Mouse (Mus musculus) common myeloid progenitor, adult 5-6 weeks (primary cell): ENCODE results near the gene Trappc4. TPM values are rescaled to one million over a fixed set of nuclear protein-coding genes. Genes with fewer than 3 reads are reported as not detected.
"Not testable (repeated sequence)": the region's sequence is repeated elsewhere in the genome, so short reads cannot be mapped to it uniquely, and the experiment has no call there.

ENCODE experiments used
- ATAC-seq: replicated peaks from 2 replicates; pipeline ENCODE4 v1.8.0; 2016; ENCODE audit warnings: low read depth, mild to moderate bottlenecking, moderate TSS enrichment, inconsistent platforms; ENCODE audit not compliant: poor library complexity, severe bottlenecking
- total RNA-seq: library from RNA; stranded (forward); fragments of 200-1000, 187-1606 nt; gene quantifications from 2 replicates; pipeline ENCODE4 v1.2.3, GENCODE M21; 2017

The Trappc4 gene
- total RNA-seq, 1 experiment from 2014 or later, result 29.5 TPM

GRCm38 (mm10) chr9:44364480-44364879 is 42.9 kb downstream of the Trappc4 start:
- no peak for ATAC-seq

- not testable (repeated sequence) for ATAC-seq
Measured at GRCm38 (mm10) chr9:44361931-44362330, 45.5 kb downstream of the Trappc4 start.

GRCm38 (mm10) chr9:44361190-44361917 is 46.0 kb downstream of the Trappc4 start, which contains the start of gene Vps11:
TSS of gene Vps11 (minus strand) at chr9:44361670.
- ATAC-seq, result peak; percentile 92

GRCm38 (mm10) chr9:44357207-44357606 is 50.2 kb downstream of the Trappc4 start:
- ATAC-seq, result peak; percentile 64

Other genes with a start within 250 kb of the Trappc4 start
- 27.7 and 32.7 TPM in 2 replicates for gene Cbl, start 173.6 kb downstream of the Trappc4 start, total RNA-seq
- not detected in 2 replicates for gene Ccdc153, start 166.9 kb downstream of the Trappc4 start, total RNA-seq
- gene Pdzd3, start 156.1 kb downstream of the Trappc4 start, total RNA-seq, result 0.58 TPM in 1 of 2 replicates, not detected in the other
- gene Nlrx1, start 139.0 kb downstream of the Trappc4 start, total RNA-seq, result 1.6 and 3.4 TPM in 2 replicates
- 4.2 and 4.8 TPM in 2 replicates for gene Abcg4, start 119.0 kb downstream of the Trappc4 start, total RNA-seq
- gene Hinfp, start 101.9 kb downstream of the Trappc4 start, total RNA-seq, result 10.6 and 12.1 TPM in 2 replicates
- 2.1 and 4.4 TPM in 2 replicates for gene C2cd2l, start 87.3 kb downstream of the Trappc4 start, total RNA-seq
- 10.6 and 14.2 TPM in 2 replicates for gene Dpagt1, start 81.6 kb downstream of the Trappc4 start, total RNA-seq
- gene H2afx, start 72.9 kb downstream of the Trappc4 start, total RNA-seq, result 286 and 311 TPM in 2 replicates
- 71.4 and 73.7 TPM in 2 replicates for gene Hmbs, start 63.4 kb downstream of the Trappc4 start, total RNA-seq
- 16.9 and 18.6 TPM in 2 replicates for gene Vps11, start 45.9 kb downstream of the Trappc4 start, total RNA-seq
- 90.4 and 99.1 TPM in 2 replicates for gene Hyou1, start 28.1 kb downstream of the Trappc4 start, total RNA-seq
- gene Slc37a4, start 10.7 kb downstream of the Trappc4 start, total RNA-seq, result 15.7 and 26.1 TPM in 2 replicates
- 2,354 and 2,766 TPM in 2 replicates for gene Rps25, start 461 bp downstream of the Trappc4 start, total RNA-seq
- gene Ccdc84, start 11.0 kb upstream of the Trappc4 start, total RNA-seq, result 18.8 and 35.2 TPM in 2 replicates
- not detected in 2 replicates for gene Foxr1, start 33.5 kb upstream of the Trappc4 start, total RNA-seq
- not detected in 2 replicates for gene Upk2, start 47.4 kb upstream of the Trappc4 start, total RNA-seq
- 3.1 and 5.7 TPM in 2 replicates for gene Bcl9l, start 75.2 kb upstream of the Trappc4 start, total RNA-seq
- gene Cxcr5, start 154.3 kb upstream of the Trappc4 start, total RNA-seq, result not detected in 2 replicates
- gene Ddx6, start 197.3 kb upstream of the Trappc4 start, total RNA-seq, result 101 and 143 TPM in 2 replicates